Mouse (Mus musculus): ENCODE measurements at regions not wholly inside any gene's neighbourhood (a gene's known extent, or its start where the extent isn't known, plus 50 kb on each side); places are given as distances from the start of the nearest gene placed in this dataset.

- DNase-seq (ENCODE audit: extremely low spot score in 1 of 2, low spot score in 1 of 2): no peak
These were observed 216.9 kb upstream of the Fam98a start for GRCm38 (mm10) chr17:75768654-75769053.

- DNase-seq (ENCODE audit: extremely low spot score in 1 of 2, low spot score in 1 of 2): peak; percentile 62 to 78
These were observed 211.6 kb upstream of the Fam98a start for GRCm38 (mm10) chr17:75763391-75763790.

DNA sequence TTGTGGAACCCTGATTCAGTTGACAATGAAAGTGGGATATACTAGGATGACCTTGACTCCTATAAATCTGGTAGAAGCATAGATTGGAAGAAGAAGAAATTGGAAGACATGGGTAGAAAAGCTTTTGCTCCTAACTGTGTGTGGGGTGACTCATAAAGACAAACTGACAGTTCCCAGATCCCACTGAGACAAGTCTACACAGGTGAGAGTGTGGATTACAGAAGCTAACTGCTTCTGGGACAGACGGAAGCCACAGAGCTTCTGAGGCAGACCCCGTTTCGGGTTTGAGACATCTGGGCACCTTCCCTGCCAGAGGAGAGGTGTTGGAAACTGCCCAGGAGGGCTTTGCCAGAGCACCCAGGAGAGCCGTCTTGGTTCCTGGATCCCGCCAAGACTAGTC is 204.7 kb upstream of the Fam98a start:
- DNase-seq (ENCODE audit: extremely low spot score in 1 of 2, low spot score in 1 of 2): no peak

- DNase-seq (ENCODE audit: extremely low spot score in 1 of 2, low spot score in 1 of 2): no peak
These were observed 164.7 kb upstream of the Fam98a start for GRCm38 (mm10) chr17:75716458-75716857.

- no peak for DNase-seq (ENCODE audit: extremely low spot score in 1 of 2, low spot score in 1 of 2)
These were observed 162.8 kb upstream of the Fam98a start for GRCm38 (mm10) chr17:75714578-75714977.

DNA sequence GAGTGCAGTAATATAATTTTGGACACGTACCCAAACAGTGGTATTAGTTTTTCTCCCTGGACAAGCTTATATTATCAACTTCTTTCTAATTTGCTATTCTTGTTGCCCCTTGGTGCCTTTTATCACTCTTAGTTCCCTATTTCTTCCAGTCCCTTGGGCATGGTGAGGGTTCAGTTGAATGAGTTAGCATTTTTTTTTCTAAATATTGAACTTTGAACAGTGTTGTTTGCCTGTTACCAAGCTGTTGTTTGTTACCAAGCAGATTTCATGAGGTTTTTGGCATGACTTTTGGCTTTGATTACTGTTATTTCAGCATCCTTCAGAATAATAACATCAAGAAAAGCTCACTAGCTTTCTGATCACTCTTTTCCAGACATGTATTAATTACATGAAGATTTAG is 162.3 kb upstream of the Fam98a start:
- no peak for DNase-seq (ENCODE audit: extremely low spot score in 1 of 2, low spot score in 1 of 2)

DNA sequence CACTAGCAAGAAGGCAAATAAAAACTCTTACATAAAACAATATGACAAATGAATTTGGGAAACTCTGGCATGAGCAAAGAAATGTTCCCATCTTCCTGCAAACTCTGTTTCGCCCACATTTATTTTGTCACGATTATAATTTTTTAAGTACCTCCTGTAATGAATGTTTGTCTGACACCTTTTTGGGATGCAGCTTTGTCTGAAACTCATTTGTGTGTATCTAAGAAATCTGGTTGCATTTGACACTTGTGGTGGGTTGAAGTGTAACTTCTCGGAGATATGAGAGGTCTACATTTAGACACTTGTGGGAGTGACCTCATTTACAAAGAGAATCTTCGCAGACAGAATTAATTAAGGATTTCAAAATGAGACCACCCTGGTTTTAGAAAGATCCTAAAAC is 155.9 kb upstream of the Fam98a start:
- DNase-seq (ENCODE audit: extremely low spot score in 1 of 2, low spot score in 1 of 2): peak; percentile 33 to 43

DNA sequence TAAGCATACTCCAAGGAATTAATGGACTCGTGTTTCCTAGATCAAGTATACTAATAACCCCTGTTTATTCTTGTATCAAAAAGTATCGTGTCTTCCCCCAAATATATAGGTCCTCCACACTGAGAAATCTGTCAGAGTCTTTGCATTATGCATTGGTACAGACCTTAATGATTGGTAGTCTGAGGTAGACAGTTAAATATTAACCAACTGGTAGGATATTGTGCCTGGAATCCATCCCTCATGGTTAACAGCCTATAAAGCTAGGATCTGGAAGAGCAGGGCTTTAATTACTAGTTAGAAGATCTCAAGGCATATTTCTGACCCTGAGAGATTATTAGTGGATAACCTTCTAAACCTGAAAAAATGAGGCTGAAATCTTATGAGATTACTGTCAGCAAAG is 153.6 kb upstream of the Fam98a start:
- no peak for DNase-seq (ENCODE audit: extremely low spot score in 1 of 2, low spot score in 1 of 2)

DNA sequence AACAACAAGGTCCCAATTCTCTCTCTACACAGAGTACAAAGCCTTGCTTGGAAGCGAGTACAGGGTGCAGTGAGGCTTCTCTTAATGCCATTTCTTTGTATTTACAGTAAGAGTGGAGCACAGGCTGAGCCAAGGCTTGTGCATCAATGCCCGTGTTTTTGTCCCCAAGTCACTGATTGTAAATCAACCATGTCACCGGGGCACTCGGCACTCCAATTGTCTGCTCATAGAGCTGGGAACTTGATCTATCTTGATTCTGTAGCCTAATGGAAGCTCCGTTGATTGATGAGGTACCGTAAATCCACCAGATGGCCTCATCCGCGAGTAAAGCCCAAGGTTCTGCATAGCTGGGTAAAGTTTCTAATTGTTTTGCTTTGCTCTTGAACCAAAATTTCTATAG is 152.1 kb upstream of the Fam98a start:
- DNase-seq (ENCODE audit: extremely low spot score in 1 of 2, low spot score in 1 of 2): no peak

- no peak for DNase-seq (ENCODE audit: extremely low spot score in 1 of 2, low spot score in 1 of 2)
These were observed 145.0 kb upstream of the Fam98a start for GRCm38 (mm10) chr17:75696729-75697103.

- no peak for DNase-seq (ENCODE audit: extremely low spot score in 1 of 2, low spot score in 1 of 2)
These were observed 144.5 kb upstream of the Fam98a start for GRCm38 (mm10) chr17:75696103-75696728.

GRCm38 (mm10) chr17:75685927-75686326 is 134.2 kb upstream of the Fam98a start:
- DNase-seq (ENCODE audit: extremely low spot score in 1 of 2, low spot score in 1 of 2): no peak

DNA sequence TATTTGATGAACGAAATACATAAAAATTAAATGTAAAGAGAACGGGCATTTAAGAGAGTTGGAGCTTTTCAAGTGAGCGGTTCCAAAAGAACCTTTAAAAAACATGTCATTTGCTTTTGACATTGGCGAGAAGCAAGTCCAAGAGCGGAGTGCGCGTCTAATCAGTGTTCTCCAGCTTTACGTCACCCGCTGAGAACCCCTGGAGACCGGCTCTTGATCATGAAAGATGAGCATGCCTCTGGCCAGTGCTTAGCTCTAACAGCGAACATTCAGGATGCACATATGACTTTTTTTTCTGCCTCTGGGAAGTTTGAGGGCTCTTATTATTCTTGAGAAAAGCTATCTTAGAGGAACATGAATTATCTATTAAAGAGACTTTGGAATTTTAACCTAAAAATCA is 95.2 kb upstream of the Fam98a start:
- no peak for DNase-seq (ENCODE audit: extremely low spot score in 1 of 2, low spot score in 1 of 2)

DNA sequence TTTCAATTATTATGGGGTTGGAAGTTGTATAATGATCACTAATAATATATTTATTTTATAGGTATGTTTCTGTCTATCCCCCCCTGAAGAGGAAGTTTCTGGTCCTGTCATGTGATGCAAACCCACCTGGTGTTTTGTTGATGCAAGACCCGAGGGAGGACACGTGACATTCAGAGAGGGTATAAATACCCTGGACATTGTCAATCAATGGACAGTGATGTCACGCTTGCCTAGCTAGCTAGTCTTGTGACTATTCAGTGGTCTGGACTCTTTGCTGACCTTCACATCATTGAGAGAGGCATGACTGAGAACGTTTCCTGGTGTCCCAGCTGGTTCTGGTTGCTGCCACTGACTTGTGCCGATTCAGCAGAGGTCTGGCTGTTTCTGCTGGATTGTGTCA is 93.0 kb upstream of the Fam98a start:
- no peak for DNase-seq (ENCODE audit: extremely low spot score in 1 of 2, low spot score in 1 of 2)

DNA sequence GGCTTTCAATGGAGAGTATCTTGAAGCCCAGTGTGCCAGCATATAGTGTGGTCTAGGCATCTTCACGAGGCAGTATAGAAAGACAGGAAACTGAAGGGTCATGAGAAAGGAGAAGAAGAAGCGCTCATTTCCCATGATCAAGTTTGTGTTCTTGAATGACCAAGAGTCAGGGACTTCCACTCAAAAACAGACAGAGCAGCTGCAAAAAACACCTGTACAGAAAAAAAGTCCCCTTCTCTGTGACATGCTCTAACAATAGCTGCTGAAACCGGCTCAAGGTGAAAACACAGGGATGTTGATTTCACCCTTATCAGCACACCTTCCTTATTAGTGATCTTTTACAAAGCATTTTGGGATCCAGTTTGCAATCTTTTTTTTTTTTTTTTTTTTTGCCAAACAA is 90.6 kb upstream of the Fam98a start:
- no peak for DNase-seq (ENCODE audit: extremely low spot score in 1 of 2, low spot score in 1 of 2)

- no peak for DNase-seq (ENCODE audit: extremely low spot score in 1 of 2, low spot score in 1 of 2)
These were observed 89.3 kb upstream of the Fam98a start for GRCm38 (mm10) chr17:75641010-75641498.

DNA sequence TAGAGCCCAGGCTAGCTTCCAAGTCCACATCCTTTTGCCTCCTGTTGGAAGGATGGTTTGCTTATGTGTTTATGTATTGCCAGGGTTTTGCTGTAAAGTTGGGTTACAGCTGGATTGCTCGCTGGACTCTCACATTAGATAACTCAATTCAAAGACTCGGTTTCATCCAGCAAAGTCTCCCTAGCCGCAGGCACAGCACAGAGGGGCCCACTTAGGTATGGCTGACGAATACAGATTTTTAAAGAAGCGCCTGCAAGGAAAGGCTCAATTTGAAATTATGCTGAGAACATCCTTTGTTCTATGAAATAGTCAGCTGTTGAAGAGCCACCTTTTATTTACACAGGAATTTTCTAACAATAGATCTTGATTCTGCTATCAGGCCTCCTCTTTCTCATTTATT is 88.8 kb upstream of the Fam98a start:
- no peak for DNase-seq (ENCODE audit: extremely low spot score in 1 of 2, low spot score in 1 of 2)

GRCm38 (mm10) chr17:75629857-75630256 is 78.1 kb upstream of the Fam98a start:
- peak in 1 of 2 experiments; percentile 55 for DNase-seq (ENCODE audit: extremely low spot score in 1 of 2, low spot score in 1 of 2)

DNA sequence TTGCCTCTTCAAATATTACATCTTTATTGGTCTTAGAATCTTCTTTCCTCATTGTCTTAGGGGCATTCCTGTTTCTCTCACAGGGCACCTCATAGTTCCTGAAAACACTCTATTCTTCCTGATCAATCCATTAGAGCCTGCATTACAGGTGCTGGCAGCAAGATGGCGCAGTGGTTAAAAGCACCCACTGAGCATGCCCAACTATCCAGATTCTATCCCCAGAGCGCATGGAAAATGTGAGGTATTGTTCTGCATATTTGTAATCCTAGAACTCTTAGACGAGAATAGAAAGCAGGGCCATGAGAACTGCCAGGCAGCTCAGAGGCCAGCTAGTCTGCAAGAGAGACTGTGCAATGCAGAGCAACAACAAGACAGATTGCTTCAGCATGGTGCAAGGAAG is 67.7 kb upstream of the Fam98a start:
- peak in 1 of 2 experiments; percentile 11 for DNase-seq (ENCODE audit: extremely low spot score in 1 of 2, low spot score in 1 of 2)

DNA sequence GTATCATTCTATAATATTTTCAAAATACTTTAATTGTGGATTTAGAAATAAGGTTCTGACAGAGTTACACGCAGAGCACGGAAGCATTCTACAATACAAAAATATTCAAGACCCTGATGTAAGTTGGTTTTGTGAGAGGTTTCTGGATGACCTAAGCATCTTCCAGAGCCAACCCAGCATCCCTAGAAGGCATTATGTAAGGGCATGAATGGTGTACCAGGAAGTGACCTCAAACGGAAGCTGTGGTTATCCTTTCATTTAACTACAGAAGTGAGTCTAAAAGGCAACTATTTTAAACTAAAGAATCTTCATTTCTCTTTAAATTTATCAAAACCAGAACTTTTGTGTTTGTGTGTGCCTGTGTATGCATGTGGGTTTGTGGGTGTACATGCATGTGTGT is 66.8 kb upstream of the Fam98a start:
- DNase-seq (ENCODE audit: extremely low spot score in 1 of 2, low spot score in 1 of 2): no peak

DNA sequence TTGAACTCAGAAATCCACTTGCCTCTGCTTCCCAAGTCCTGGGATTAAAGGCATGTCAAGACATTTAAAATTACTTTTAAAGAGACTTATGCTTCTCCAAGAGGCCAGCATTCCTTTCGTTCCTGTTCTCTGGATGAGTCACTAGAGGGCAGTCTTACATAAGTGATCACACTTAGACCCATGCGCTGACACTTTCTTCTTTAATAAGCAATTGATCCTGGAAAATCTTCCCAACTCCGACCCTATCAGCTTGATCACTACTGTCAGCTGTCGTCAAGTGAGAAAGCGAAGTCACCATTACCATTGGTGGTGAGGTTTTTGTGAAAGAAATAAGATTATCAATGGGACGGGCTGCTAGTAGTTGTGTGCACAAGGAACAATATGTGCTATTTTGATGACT is 65.5 kb upstream of the Fam98a start:
- DNase-seq (ENCODE audit: extremely low spot score in 1 of 2, low spot score in 1 of 2): peak in 1 of 2 experiments; percentile 69

DNA sequence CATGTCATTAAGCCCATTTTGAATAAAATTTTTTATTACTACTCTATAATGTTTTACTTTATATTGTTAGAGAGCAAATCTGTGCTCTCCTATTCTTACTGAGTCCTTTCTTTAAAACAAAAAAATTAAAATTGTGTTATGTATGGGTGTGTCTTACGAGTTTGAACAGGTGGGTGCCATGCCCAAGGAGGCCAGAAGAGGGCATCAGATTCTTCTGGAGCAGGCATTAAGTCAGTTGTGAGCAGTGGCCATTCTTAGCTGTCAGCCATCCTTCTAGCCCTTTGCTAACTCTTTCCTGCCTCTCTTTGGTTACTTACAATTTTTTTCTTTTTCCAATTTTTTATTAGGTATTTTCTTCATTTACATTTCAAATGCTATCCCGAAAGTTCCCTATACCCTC is 63.6 kb upstream of the Fam98a start:
- DNase-seq (ENCODE audit: extremely low spot score in 1 of 2, low spot score in 1 of 2): peak in 1 of 2 experiments; percentile 35
